11 mouse cellular contexts compared by ENCODE assay signal in genomic region chr12:24762253-24762652, GRCm38 (mm10). TPM values are rescaled to one million over a fixed set of nuclear protein-coding genes. Genes with fewer than 3 reads are reported as not detected.
A peak's percentile ranks its signal among the peaks of the same experiment; 100 is the strongest.
DNase-seq lines count a peak whose midpoint lies in the region; ATAC-seq and TF ChIP-seq lines count a peak whose summit lies in the region.
"Had no signal": no experiment of that assay in that cellular context is flagged by ENCODE, and none has a peak within 500 bp of the region (broad histone marks: within the 10 kb centered on the region; RNA-seq: fewer than 3 reads in every experiment).

No protein-coding gene starts in this region.

- H3K27ac ChIP-seq in forebrain, embryonic 11.5 days (ENCODE audit: low read depth, low read length), result no peak overlapping the region
- no peak overlapping the region for H3K27ac ChIP-seq in forebrain, embryonic 16.5 days (ENCODE audit: low read length)
- no peak overlapping the region for H3K27ac ChIP-seq in midbrain, embryonic 11.5 days (ENCODE audit: low read depth, low read length)
- no peak overlapping the region for H3K27ac ChIP-seq in midbrain, postnatal 0 days (ENCODE audit: low read depth, low read length)
- H3K27ac ChIP-seq in intestine, embryonic 15.5 days, result no peak overlapping the region
- H3K27ac ChIP-seq in stomach, postnatal 0 days (replicated peaks), result no peak overlapping the region
- H3K27ac ChIP-seq: heart, embryonic 15.5 days had no signal

- H3K4me2 ChIP-seq in forebrain, embryonic 11.5 days (ENCODE audit: low read depth, low read length, severe bottlenecking), result no peak overlapping the region; the same call in 1 of the 2 replicates
- no peak overlapping the region for H3K4me2 ChIP-seq in forebrain, embryonic 16.5 days (ENCODE audit: low read length)
- peak overlapping the region; percentile 6; the same call in 1 of the 2 replicates for H3K4me2 ChIP-seq in midbrain, embryonic 11.5 days
- no peak overlapping the region for H3K4me2 ChIP-seq in midbrain, postnatal 0 days (ENCODE audit: low read depth, low read length, poor library complexity, severe bottlenecking)
- H3K4me2 ChIP-seq in intestine, embryonic 15.5 days (replicated peaks), result peak overlapping the region; percentile 22
- 0 out of 2 replicates have a peak overlapping the region, but pooled peaks have one; percentile 14 for H3K4me2 ChIP-seq in stomach, postnatal 0 days (replicated peaks; ENCODE audit: low read depth)
- H3K4me2 ChIP-seq: heart, embryonic 15.5 days had no signal

- 0 out of 2 replicates have a peak overlapping the region, but pooled peaks have one; percentile 14 for H3K9ac ChIP-seq in forebrain, embryonic 11.5 days (ENCODE audit: low read length)
- no peak overlapping the region for H3K9ac ChIP-seq in forebrain, embryonic 16.5 days (replicated peaks; ENCODE audit: low read depth, low read length)
- peak overlapping the region; percentile 30; the same call in 1 of the 2 replicates for H3K9ac ChIP-seq in midbrain, embryonic 11.5 days (ENCODE audit: low read length)
- H3K9ac ChIP-seq in midbrain, postnatal 0 days (replicated peaks; ENCODE audit: low read length, poor library complexity, severe bottlenecking), result no peak overlapping the region
- no peak overlapping the region for H3K9ac ChIP-seq in intestine, embryonic 15.5 days
- H3K9ac ChIP-seq in stomach, postnatal 0 days (ENCODE audit: low read length), result no peak overlapping the region
- H3K9ac ChIP-seq: heart, embryonic 15.5 days had no signal

- peaks cover 4% of the 10 kb centered on the region; the same call in 1 of the 2 replicates for H3K4me1 ChIP-seq in forebrain, embryonic 11.5 days (replicated peaks; ENCODE audit: control insufficient read depth, insufficient read depth, low read length)
- H3K4me1 ChIP-seq in forebrain, embryonic 16.5 days (replicated peaks; ENCODE audit: control insufficient read depth, insufficient read depth, low read length), result no peaks in the 10 kb centered on the region
- H3K4me1 ChIP-seq in midbrain, embryonic 11.5 days (ENCODE audit: control insufficient read depth, insufficient read depth, low read length), result peaks cover 13% of the 10 kb centered on the region
- no peaks in the 10 kb centered on the region for H3K4me1 ChIP-seq in midbrain, postnatal 0 days (ENCODE audit: insufficient read depth, low read length)
- peaks cover 8% of the 10 kb centered on the region for H3K4me1 ChIP-seq in intestine, embryonic 15.5 days (replicated peaks)
- no peaks in the 10 kb centered on the region for H3K4me1 ChIP-seq in stomach, postnatal 0 days (replicated peaks; ENCODE audit: control insufficient read depth, insufficient read depth)

- peak; percentile 52 for DNase-seq in forebrain, embryonic 11.5 days (ENCODE audit: low spot score)
- DNase-seq in midbrain, embryonic 11.5 days (ENCODE audit: low spot score, missing footprints), result peak; percentile 84
- DNase-seq in midbrain, postnatal 0 days (ENCODE audit: low spot score), result no peak
- no peak for DNase-seq in stomach, postnatal 0 days (ENCODE audit: low spot score)
- DNase-seq in spleen, adult 12 weeks (ENCODE audit: low spot score), result no peak
- DNase-seq: cerebellum, postnatal 36 days; left cerebral cortex, postnatal 4 days had no signal

- no peak for TF ChIP-seq EP300 in stomach, postnatal 0 days (optimal IDR thresholded peaks at IDR 0.05)

- no peaks in the 10 kb centered on the region for H3K27me3 ChIP-seq in forebrain, embryonic 11.5 days (ENCODE audit: control insufficient read depth, insufficient read depth, low read length)
- no peaks in the 10 kb centered on the region for H3K27me3 ChIP-seq in forebrain, embryonic 16.5 days (replicated peaks; ENCODE audit: control insufficient read depth, insufficient read depth, low read length)
- H3K27me3 ChIP-seq in midbrain, embryonic 11.5 days (ENCODE audit: control insufficient read depth, insufficient read depth, low read length), result no peaks in the 10 kb centered on the region
- no peaks in the 10 kb centered on the region for H3K27me3 ChIP-seq in midbrain, postnatal 0 days (ENCODE audit: insufficient read depth, low read length)
- no peaks in the 10 kb centered on the region for H3K27me3 ChIP-seq in intestine, embryonic 15.5 days (replicated peaks)
- H3K27me3 ChIP-seq in stomach, postnatal 0 days (ENCODE audit: control insufficient read depth, insufficient read depth, low read length), result no peaks in the 10 kb centered on the region
- H3K27me3 ChIP-seq: heart, embryonic 15.5 days had no signal

- TF ChIP-seq CTCF in midbrain, postnatal 0 days (IDR thresholded peaks at IDR 0.05), result no peak
- no peak for TF ChIP-seq CTCF in stomach, postnatal 0 days (IDR thresholded peaks at IDR 0.05; ENCODE audit: low read depth)

- H3K4me3 ChIP-seq in forebrain, embryonic 11.5 days (ENCODE audit: low read depth, low read length), result no peak overlapping the region
- no peak overlapping the region for H3K4me3 ChIP-seq in forebrain, embryonic 16.5 days (replicated peaks; ENCODE audit: low read length)
- no peak overlapping the region for H3K4me3 ChIP-seq in midbrain, embryonic 11.5 days (ENCODE audit: low read depth, low read length)
- H3K4me3 ChIP-seq in midbrain, postnatal 0 days (ENCODE audit: low read depth, low read length), result no peak overlapping the region
- H3K4me3 ChIP-seq in intestine, embryonic 15.5 days (replicated peaks), result no peak overlapping the region
- H3K4me3 ChIP-seq in stomach, postnatal 0 days (ENCODE audit: low read depth, low read length), result no peak overlapping the region
- H3K4me3 ChIP-seq: heart, embryonic 15.5 days had no signal

- no peaks in the 10 kb centered on the region for H3K36me3 ChIP-seq in forebrain, embryonic 11.5 days (ENCODE audit: control insufficient read depth, insufficient read depth, low read length)
- H3K36me3 ChIP-seq in forebrain, embryonic 16.5 days (ENCODE audit: control insufficient read depth, insufficient read depth), result no peaks in the 10 kb centered on the region
- no peaks in the 10 kb centered on the region for H3K36me3 ChIP-seq in midbrain, embryonic 11.5 days (ENCODE audit: control insufficient read depth, insufficient read depth, low read length)
- no peaks in the 10 kb centered on the region for H3K36me3 ChIP-seq in midbrain, postnatal 0 days (ENCODE audit: insufficient read depth, low read length)
- H3K36me3 ChIP-seq in intestine, embryonic 15.5 days, result no peaks in the 10 kb centered on the region
- H3K36me3 ChIP-seq in stomach, postnatal 0 days (ENCODE audit: control insufficient read depth, insufficient read depth, low read length), result no peaks in the 10 kb centered on the region
- H3K36me3 ChIP-seq: heart, embryonic 15.5 days had no signal

- WGBS in forebrain, embryonic 11.5 days, result 1% methylated on average over 3 of the region's 3 CpGs
- 0% methylated on average over 3 of the region's 3 CpGs for WGBS in forebrain, embryonic 16.5 days
- WGBS in midbrain, embryonic 11.5 days, result 1% methylated on average over 3 of the region's 3 CpGs
- 9% methylated on average over 3 of the region's 3 CpGs for WGBS in midbrain, postnatal 0 days
- under 1% methylated on average over 3 of the region's 3 CpGs for WGBS in intestine, embryonic 15.5 days
- WGBS in stomach, postnatal 0 days, result 10% methylated on average over 3 of the region's 3 CpGs

- no peaks in the 10 kb centered on the region for H3K9me3 ChIP-seq in forebrain, embryonic 11.5 days (ENCODE audit: control insufficient read depth, low read length)
- no peaks in the 10 kb centered on the region for H3K9me3 ChIP-seq in forebrain, embryonic 16.5 days (ENCODE audit: control insufficient read depth, low read length)
- no peaks in the 10 kb centered on the region for H3K9me3 ChIP-seq in midbrain, embryonic 11.5 days (ENCODE audit: control insufficient read depth, low read length)
- H3K9me3 ChIP-seq in midbrain, postnatal 0 days (ENCODE audit: low read length), result no peaks in the 10 kb centered on the region
- H3K9me3 ChIP-seq in intestine, embryonic 15.5 days, result no peaks in the 10 kb centered on the region
- H3K9me3 ChIP-seq in stomach, postnatal 0 days (ENCODE audit: control insufficient read depth, low read length), result no peaks in the 10 kb centered on the region
- H3K9me3 ChIP-seq: heart, embryonic 15.5 days had no signal

- no peak for ATAC-seq in forebrain, embryonic 11.5 days (replicated peaks; ENCODE audit: low FRiP score)
- no peak for ATAC-seq in forebrain, embryonic 16.5 days
- ATAC-seq in midbrain, embryonic 11.5 days (ENCODE audit: low FRiP score), result no peak
- ATAC-seq in midbrain, postnatal 0 days (ENCODE audit: low FRiP score), result no peak
- peak; percentile 36; the same call in 1 of the 2 replicates for ATAC-seq in intestine, embryonic 15.5 days
- no peak for ATAC-seq in stomach, postnatal 0 days (ENCODE audit: low FRiP score, low TSS enrichment)
- no peak for ATAC-seq in activated CD4-positive, CD25-positive, alpha-beta regulatory T cell, adult 4 months

RNA-seq across cellular contexts. Expression of gene Rrm2, which starts 54.2 kb away (rescaled TPM):
- 635 and 669 TPM in 2 replicates for polyA plus RNA-seq in forebrain, embryonic 11.5 days (2014; fragmentation: Nextera tagmentation; extraction: Ambion mirVana)
- 138 and 169 TPM in 2 replicates for polyA plus RNA-seq in forebrain, embryonic 16.5 days (2015; fragmentation: Nextera tagmentation; extraction: Ambion mirVana)
- 542 and 553 TPM in 2 replicates for polyA plus RNA-seq in midbrain, embryonic 11.5 days (2014; fragmentation: Nextera tagmentation; extraction: Ambion mirVana)
- total RNA-seq in midbrain, postnatal 0 days (2014; rRNA removed), result 9.7 and 15.1 TPM in 2 replicates
- polyA plus RNA-seq in midbrain, postnatal 0 days (2015; fragmentation: Nextera tagmentation; extraction: Ambion mirVana), result 23.1 and 23.4 TPM in 2 replicates
- polyA plus RNA-seq in intestine, embryonic 15.5 days (2015; fragmentation: Nextera tagmentation; extraction: Ambion mirVana), result 161 and 178 TPM in 2 replicates
- polyA plus RNA-seq in stomach, postnatal 0 days (2015; fragmentation: Nextera tagmentation; extraction: Ambion mirVana), result 38.0 and 41.2 TPM in 2 replicates
- 100 to 1,000 TPM; 134 to 174 TPM for polyA plus RNA-seq in activated CD4-positive, CD25-positive, alpha-beta regulatory T cell, adult 4 months (2017; shearing (Covaris generic))

Comparison
In these comparisons a context has a peak if more than half of its experiments do, and no peak if none do; other contexts are left out.
1. DNase-seq: peak in forebrain, embryonic 11.5 days (single experiment) and midbrain, embryonic 11.5 days (single experiment); none in midbrain, postnatal 0 days (single experiment), stomach, postnatal 0 days (single experiment) and spleen, adult 12 weeks (single experiment).
2. H3K4me2 ChIP-seq: peak in midbrain, embryonic 11.5 days (single experiment), intestine, embryonic 15.5 days (single experiment) and stomach, postnatal 0 days (single experiment); none in forebrain, embryonic 11.5 days (single experiment), forebrain, embryonic 16.5 days (single experiment) and midbrain, postnatal 0 days (single experiment).
3. H3K9ac ChIP-seq: peak in forebrain, embryonic 11.5 days (single experiment) and midbrain, embryonic 11.5 days (single experiment); none in forebrain, embryonic 16.5 days (single experiment), midbrain, postnatal 0 days (single experiment), intestine, embryonic 15.5 days (single experiment) and stomach, postnatal 0 days (single experiment).